Mouse (Mus musculus) hindbrain, embryonic 16.5 days (tissue): Measurements from ENCODE around the gene Pakap. TPM values are rescaled to one million over a fixed set of nuclear protein-coding genes. Genes with fewer than 3 reads are reported as not detected.

Experiments used
- ATAC-seq: fragments of 200-750 bp; cut with Nextera tagmentation; 2 replicates; pipeline ENCODE4 v1.8.0; 2017; ENCODE audit warnings: moderate TSS enrichment, moderate library complexity
- H3K27ac ChIP-seq: fragments of 300-500 bp; sonication (generic); 2 replicates; pipeline ENCODE4 v1.5.1; 2014; ENCODE audit warnings: low read depth, mild to moderate bottlenecking, control low read depth, low read length, moderate library complexity
- H3K27me3 ChIP-seq: fragments of 300-500 bp; sonication (generic); replicated peaks from 2 replicates; pipeline ENCODE4 v1.6.1; 2014; ENCODE audit warnings: low read length; ENCODE audit not compliant: control insufficient read depth, insufficient read depth
- H3K36me3 ChIP-seq: fragments of 300-500 bp; sonication (generic); 2 replicates; pipeline ENCODE4 v1.6.1; 2014; ENCODE audit warnings: mild to moderate bottlenecking, low read length, moderate library complexity, mixed read lengths; ENCODE audit not compliant: control insufficient read depth, insufficient read depth
- H3K4me1 ChIP-seq: fragments of 300-500 bp; sonication (generic); 2 replicates; pipeline ENCODE4 v1.6.1; 2014; ENCODE audit warnings: low read depth, low read length; ENCODE audit not compliant: control insufficient read depth, insufficient read depth
- H3K4me2 ChIP-seq: fragments of 300-500 bp; sonication (generic); 2 replicates; pipeline ENCODE4 v1.6.1; 2014; ENCODE audit warnings: mild to moderate bottlenecking, low read length, control low read depth, moderate library complexity
- H3K4me3 ChIP-seq: fragments of 300-500 bp; sonication (generic); 2 replicates; pipeline ENCODE4 v1.5.1; 2014; ENCODE audit warnings: mild to moderate bottlenecking, low read length, control low read depth, moderate library complexity
- H3K9ac ChIP-seq: fragments of 300-500 bp; sonication (generic); 2 replicates; pipeline ENCODE4 v1.6.1; 2014; ENCODE audit warnings: low read depth, mild to moderate bottlenecking, control low read depth, low read length, moderate library complexity
- H3K9me3 ChIP-seq: fragments of 300-500 bp; sonication (generic); 2 replicates; pipeline ENCODE4 v1.6.1; 2014; ENCODE audit warnings: mild to moderate bottlenecking, low read length, moderate library complexity; ENCODE audit not compliant: control insufficient read depth
- WGBS: fragments of 180-500 bp; shearing (Covaris S2); extraction: QIAGEN DNeasy Blood & Tissue Kit; methylation state at CpG from one replicate; pipeline ENCODE4 v1.1.7; 2014; 5-methylcytosine and 5-hydroxymethylcytosine counted together
- polyA plus RNA-seq: library from polyadenylated mRNA; unstranded; fragments of >200 nt; fragmentation: Nextera tagmentation; extraction: Ambion mirVana; gene quantifications from 2 replicates; pipeline ENCODE4 v1.2.1, GENCODE M21; 2015

The Pakap gene
- polyA plus RNA-seq, 1 experiment from 2014 or later: 14.0 TPM

DNA sequence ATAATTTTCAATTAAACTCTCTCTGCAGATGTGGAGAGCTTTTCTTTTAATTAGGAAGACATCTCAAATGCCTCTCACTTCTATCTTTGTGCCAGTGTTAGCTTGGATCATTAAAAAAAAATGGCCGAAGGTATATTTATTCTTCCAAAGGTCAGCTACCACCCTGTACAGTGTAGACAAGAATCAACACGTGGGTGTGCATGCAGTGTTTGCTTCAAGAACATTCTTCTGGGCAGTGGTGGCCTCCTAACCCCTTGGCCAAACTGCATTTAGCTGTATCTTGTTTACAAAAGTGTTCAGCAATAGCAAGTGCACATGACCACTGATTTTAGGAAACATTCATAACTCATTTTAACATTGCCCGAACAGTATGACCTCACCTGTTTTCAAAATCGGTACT lies 241.5 kb downstream of the Pakap start:
- no peak overlapping the region for H3K9ac ChIP-seq
- 0 out of 2 replicates have a peak, but pooled peaks cover 2% of the 10 kb centered on the region for H3K9me3 ChIP-seq
- no peaks in the 10 kb centered on the region for H3K27me3 ChIP-seq
- H3K36me3 ChIP-seq: no peaks in the 10 kb centered on the region
- peak; percentile 28; the same call in 1 of the 2 replicates for ATAC-seq
- no peaks in the 10 kb centered on the region for H3K4me1 ChIP-seq
- H3K4me3 ChIP-seq: no peak overlapping the region
- H3K27ac ChIP-seq: no peak overlapping the region
- WGBS: 91% methylated on average over 4 of the region's 4 CpGs
- H3K4me2 ChIP-seq: no peak overlapping the region

DNA sequence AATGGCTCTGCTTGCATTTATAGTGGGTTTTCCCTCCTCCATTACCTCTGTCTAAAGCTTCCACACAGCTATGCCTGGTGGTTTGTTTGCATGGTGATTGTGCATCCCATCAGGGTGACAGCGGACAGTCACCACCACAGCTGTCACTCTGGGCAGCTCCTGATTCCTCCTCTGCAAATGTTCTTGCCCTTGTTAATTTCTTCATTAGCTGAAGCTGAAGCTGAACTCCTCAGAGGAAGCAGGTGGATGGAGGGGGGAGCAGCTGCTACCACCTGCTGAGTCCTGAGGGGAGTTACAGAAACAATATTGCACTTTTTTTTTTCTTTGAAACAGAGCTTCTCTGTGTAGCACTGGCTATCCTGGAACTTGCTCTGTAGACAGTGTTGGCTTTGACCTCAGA lies 244.1 kb downstream of the Pakap start:
- no peak for ATAC-seq
- Histone ChIP-seq H3K27me3 (no peaks in the 10 kb centered on the region), H3K4me3 (no peak overlapping the region), H3K36me3 (no peaks in the 10 kb centered on the region), H3K4me1 (no peaks in the 10 kb centered on the region), H3K4me2 (no peak overlapping the region), H3K9me3 (0 out of 2 replicates have a peak, but pooled peaks cover 2% of the 10 kb centered on the region), H3K9ac (no peak overlapping the region), H3K27ac (no peak overlapping the region)
- 52% methylated on average over 1 of the region's 1 CpGs for WGBS

DNA sequence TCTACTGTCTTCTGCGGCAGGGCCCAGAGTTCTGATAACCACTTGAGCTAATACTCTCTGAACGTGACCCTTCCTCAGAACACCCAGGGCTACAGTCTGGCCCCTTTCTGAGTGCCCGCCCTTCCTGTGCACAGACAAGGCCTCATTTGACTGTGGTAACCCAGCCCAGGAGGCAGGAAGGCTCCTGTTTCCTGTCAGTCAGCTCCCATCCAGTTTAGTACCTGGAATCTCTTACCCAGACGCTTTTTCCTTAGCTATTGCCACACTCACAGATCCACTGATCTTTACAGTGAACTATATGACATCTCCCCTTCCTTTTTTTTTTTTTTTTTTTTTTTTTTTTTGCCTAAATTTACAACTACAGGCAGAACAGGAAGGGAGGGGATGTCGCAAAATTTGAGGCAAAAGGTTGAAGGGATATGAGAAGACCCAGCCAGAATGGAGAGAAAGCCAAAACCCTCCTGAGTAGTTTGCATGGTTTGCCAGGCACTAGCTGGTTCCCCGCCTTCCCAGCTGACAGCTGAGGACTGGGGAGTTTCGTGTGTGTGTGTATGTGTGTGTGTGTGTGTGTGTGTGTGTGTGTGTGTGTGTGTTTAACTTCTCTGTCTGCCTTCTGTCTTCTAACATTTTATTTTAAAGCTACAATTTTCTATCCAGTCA lies 245.1 kb downstream of the Pakap start:
- H3K4me1 ChIP-seq: no peaks in the 10 kb centered on the region
- ATAC-seq: no peak
- H3K27ac ChIP-seq: peak overlapping the region; percentile 23; the same call in 1 of the 2 replicates
- no peaks in the 10 kb centered on the region for H3K27me3 ChIP-seq
- no peaks in the 10 kb centered on the region for H3K36me3 ChIP-seq
- 63% methylated on average over 7 of the region's 7 CpGs for WGBS
- H3K4me3 ChIP-seq: no peak overlapping the region
- H3K9me3 ChIP-seq: 0 out of 2 replicates have a peak, but pooled peaks cover 2% of the 10 kb centered on the region
- H3K4me2 ChIP-seq: no peak overlapping the region
- no peak overlapping the region for H3K9ac ChIP-seq

DNA sequence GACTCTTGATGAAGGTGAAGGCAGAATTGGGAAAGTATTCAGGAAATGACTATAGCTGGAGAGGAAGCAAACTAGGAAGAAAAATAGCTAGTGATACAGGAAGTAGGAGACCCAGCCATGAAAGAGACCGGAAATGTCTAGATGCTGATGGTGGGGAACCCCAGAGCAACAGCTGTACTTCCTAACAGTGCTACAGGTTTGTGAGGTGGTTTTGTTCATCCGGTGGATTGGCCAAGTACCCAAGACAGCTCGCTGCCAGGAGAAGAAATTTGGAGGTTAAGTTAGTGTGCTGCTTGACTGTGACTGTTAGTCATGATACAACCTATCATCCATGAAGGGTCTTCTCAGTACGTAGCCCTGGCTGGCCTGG lies 245.6 kb downstream of the Pakap start:
- H3K36me3 ChIP-seq: no peaks in the 10 kb centered on the region
- H3K4me1 ChIP-seq: no peaks in the 10 kb centered on the region
- ATAC-seq: no peak
- no peaks in the 10 kb centered on the region for H3K27me3 ChIP-seq
- H3K27ac ChIP-seq: peak overlapping the region; percentile 23; the same call in 1 of the 2 replicates
- 85% methylated on average over 4 of the region's 4 CpGs for WGBS
- H3K4me2 ChIP-seq: no peak overlapping the region
- no peak overlapping the region for H3K9ac ChIP-seq
- H3K4me3 ChIP-seq: no peak overlapping the region
- H3K9me3 ChIP-seq: 0 out of 2 replicates have a peak, but pooled peaks cover 2% of the 10 kb centered on the region

DNA sequence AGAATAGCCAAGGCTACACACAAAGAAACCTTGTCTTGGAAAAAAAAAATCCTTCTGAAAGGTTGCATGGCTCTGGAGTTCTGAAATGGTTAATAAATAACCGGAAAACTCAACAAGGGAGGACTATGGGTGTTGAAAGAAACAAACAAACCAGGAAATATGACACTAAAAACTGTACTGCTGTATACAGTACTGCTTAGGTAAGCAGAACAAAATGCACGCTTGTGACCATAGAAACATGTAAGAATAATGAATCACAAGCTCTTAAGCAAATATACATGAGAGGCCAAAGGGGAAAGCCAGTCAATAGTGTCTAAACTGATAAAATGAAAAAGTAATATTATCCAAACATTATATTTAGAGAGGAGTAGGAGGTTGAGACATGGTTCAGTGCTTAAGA lies 247.4 kb downstream of the Pakap start:
- H3K4me2 ChIP-seq: no peak overlapping the region
- WGBS: 80% methylated on average over 2 of the region's 2 CpGs
- H3K27me3 ChIP-seq: no peaks in the 10 kb centered on the region
- no peaks in the 10 kb centered on the region for H3K36me3 ChIP-seq
- no peak overlapping the region for H3K4me3 ChIP-seq
- no peaks in the 10 kb centered on the region for H3K4me1 ChIP-seq
- no peak for ATAC-seq
- no peak overlapping the region for H3K27ac ChIP-seq
- no peak overlapping the region for H3K9ac ChIP-seq
- H3K9me3 ChIP-seq: no peaks in the 10 kb centered on the region

DNA sequence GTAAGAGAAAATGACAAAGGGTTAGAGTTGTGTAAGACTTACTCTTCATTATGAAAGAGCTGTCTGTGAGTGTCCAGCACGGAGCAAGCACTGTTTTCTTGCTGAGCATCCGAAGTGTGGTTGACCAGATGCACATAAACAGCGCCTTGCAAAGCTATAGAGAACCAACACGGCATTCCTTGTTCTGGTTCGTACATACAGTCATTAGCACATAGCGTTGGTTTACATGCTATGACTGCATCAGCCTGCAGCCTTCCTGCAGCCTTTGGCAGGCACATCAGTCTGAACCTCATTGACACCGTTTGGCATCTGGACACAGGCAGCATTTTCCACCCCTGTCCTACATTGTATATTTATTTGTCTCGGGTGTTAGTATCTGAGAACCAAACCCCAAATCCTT lies 248.2 kb downstream of the Pakap start:
- no peaks in the 10 kb centered on the region for H3K4me1 ChIP-seq
- H3K27ac ChIP-seq: no peak overlapping the region
- H3K9ac ChIP-seq: no peak overlapping the region
- H3K27me3 ChIP-seq: no peaks in the 10 kb centered on the region
- no peak overlapping the region for H3K4me2 ChIP-seq
- 91% methylated on average over 8 of the region's 8 CpGs for WGBS
- H3K9me3 ChIP-seq: no peaks in the 10 kb centered on the region
- no peaks in the 10 kb centered on the region for H3K36me3 ChIP-seq
- no peak overlapping the region for H3K4me3 ChIP-seq
- ATAC-seq: no peak

DNA sequence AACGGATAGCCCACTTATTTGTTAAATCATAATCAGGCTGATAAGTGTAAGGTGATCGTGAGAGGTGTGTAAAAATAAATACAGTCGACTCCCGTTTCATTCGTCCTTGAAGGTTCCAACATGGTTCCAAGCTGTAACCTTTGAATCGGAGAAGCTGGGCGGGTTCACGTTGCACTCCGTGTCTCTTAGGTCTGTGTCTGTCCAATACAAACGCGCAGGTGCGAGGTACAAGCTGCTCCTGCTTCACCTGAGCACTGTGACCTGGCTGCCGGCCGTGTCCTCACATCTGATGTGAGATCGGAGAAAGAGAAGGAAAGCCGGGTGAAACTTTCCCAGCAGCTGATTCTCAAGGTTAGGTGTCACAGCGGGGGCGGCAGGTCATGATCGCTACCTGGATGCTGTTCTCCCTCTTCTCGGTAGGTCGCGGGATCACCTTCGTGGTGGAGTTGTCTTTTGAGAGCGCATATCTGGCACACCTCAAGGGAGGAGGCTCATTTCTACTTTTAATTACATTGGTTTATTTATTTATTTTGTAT lies 252.9 kb downstream of the Pakap start:
- no peaks in the 10 kb centered on the region for H3K9me3 ChIP-seq
- H3K4me1 ChIP-seq: peaks cover 18% of the 10 kb centered on the region
- no peak overlapping the region for H3K9ac ChIP-seq
- H3K36me3 ChIP-seq: no peaks in the 10 kb centered on the region
- 90% methylated on average over 24 of the region's 24 CpGs for WGBS
- no peak overlapping the region for H3K4me3 ChIP-seq
- H3K4me2 ChIP-seq: no peak overlapping the region
- H3K27ac ChIP-seq: no peak overlapping the region
- no peak for ATAC-seq
- H3K27me3 ChIP-seq: no peaks in the 10 kb centered on the region

DNA sequence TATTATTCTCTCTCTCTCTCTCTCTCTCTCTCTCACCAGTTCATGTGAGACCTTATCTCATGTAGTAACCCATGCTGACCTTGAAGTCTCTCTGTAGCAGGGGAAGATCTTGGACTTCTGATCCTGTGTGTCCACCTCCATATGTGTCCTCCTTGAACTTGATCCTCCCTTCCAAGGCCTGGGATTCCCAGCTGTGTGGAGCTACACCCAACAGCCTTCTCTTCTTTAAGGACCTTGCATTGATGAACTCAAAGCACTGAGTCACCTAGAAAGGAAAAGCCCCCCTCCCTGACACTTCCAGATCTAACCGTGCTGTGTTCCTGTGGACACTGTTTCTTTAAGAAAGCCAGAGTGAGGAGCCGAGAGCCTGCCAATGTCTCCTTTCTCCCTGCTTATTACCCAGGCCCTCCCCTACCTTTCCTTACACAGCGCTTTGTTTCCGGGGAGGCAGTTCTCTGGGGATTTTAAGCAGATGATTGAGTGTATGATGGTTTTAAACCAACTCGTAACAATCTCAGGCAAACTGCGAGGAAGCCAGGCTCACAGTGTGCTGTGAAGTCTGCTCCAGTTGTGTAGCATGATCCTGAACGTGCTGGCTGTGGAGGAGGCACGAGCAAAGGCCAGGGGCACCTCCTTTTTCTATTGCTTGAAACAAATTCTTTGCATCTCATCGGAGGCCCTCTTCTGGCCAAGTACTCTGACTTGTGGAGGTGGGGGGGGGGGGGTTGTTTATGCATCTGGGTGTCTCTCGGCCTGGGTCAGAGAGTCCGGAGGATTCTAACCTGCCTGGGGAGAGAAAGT lies 253.8 kb downstream of the Pakap start:
- Histone ChIP-seq H3K9ac (peak overlapping the region; percentile 61), H3K4me3 (0 out of 2 replicates have a peak overlapping the region, but pooled peaks have one; percentile 7), H3K4me1 (peaks cover 18% of the 10 kb centered on the region), H3K27ac (peak overlapping the region; percentile 72), H3K27me3 (no peaks in the 10 kb centered on the region), H3K9me3 (no peaks in the 10 kb centered on the region), H3K4me2 (peak overlapping the region; percentile 46), H3K36me3 (no peaks in the 10 kb centered on the region)
- 2% methylated on average over 11 of the region's 11 CpGs for WGBS
- ATAC-seq: peak; percentile 78

DNA sequence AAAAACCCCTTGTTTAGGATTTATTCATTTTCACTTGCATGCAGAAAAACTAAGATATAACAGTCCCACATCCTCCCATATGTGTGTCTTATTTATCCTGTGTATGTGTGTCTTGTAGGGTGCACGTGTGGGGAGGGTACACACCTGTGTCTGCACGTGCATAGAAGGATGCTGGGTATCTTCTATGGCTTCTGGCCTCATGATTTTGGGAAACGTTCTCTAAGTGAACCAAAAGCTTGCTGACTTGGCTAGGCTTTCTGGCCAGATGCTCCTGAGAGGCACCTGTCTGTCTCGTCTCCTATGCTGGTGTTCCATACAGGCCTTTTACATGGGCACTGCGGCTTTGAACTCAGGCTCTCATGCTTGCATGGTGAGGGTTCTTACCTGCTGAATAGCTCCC lies 254.7 kb downstream of the Pakap start:
- Histone ChIP-seq H3K27ac (no peak overlapping the region), H3K27me3 (no peaks in the 10 kb centered on the region), H3K9ac (no peak overlapping the region), H3K36me3 (no peaks in the 10 kb centered on the region), H3K9me3 (no peaks in the 10 kb centered on the region), H3K4me3 (no peak overlapping the region), H3K4me1 (peaks cover 18% of the 10 kb centered on the region), H3K4me2 (no peak overlapping the region)
- no peak for ATAC-seq
- WGBS: 82% methylated on average over 5 of the region's 5 CpGs
